Mouse (Mus musculus): Measurements from ENCODE around the gene Ppib. TPM values are rescaled to one million over a fixed set of nuclear protein-coding genes. Genes with fewer than 3 reads are reported as not detected.

The Ppib gene
- total RNA-seq, 2 experiments from 2014 or later: 50.9 to 69.2 TPM

GRCm38 (mm10) chr9:66072754-66073153 lies 12.7 kb downstream of the Ppib start:
- DNase-seq: no peak

GRCm38 (mm10) chr9:66078072-66078471 lies 18.1 kb downstream of the Ppib start:
- DNase-seq: no peak

GRCm38 (mm10) chr9:66078493-66078892 lies 18.5 kb downstream of the Ppib start:
- no peak for DNase-seq

- no peak for DNase-seq
These were observed 20.9 kb downstream of the Ppib start for GRCm38 (mm10) chr9:66080804-66081459.

- DNase-seq: no peak
These were observed 22.0 kb downstream of the Ppib start for GRCm38 (mm10) chr9:66081999-66082398.

- no peak for DNase-seq
These were observed 24.1 kb downstream of the Ppib start for GRCm38 (mm10) chr9:66084171-66084570.

GRCm38 (mm10) chr9:66087062-66087461 lies 27.0 kb downstream of the Ppib start:
- no peak for DNase-seq

- no peak for DNase-seq
These were observed 28.4 kb downstream of the Ppib start for GRCm38 (mm10) chr9:66088411-66088810.

- no peak for DNase-seq
These were observed 30.7 kb downstream of the Ppib start for GRCm38 (mm10) chr9:66090593-66091244.

- no peak for DNase-seq
These were observed 31.6 kb downstream of the Ppib start for GRCm38 (mm10) chr9:66091327-66092231.

- no peak for DNase-seq
These were observed 32.6 kb downstream of the Ppib start for GRCm38 (mm10) chr9:66092664-66093063.

GRCm38 (mm10) chr9:66101577-66101976 lies 41.6 kb downstream of the Ppib start:
- DNase-seq: no peak

GRCm38 (mm10) chr9:66102668-66103067 lies 42.6 kb downstream of the Ppib start:
- no peak for DNase-seq

GRCm38 (mm10) chr9:66104601-66105000 lies 44.6 kb downstream of the Ppib start:
- DNase-seq: no peak

GRCm38 (mm10) chr9:66105168-66105567 lies 45.1 kb downstream of the Ppib start:
- no peak for DNase-seq

- no peak for DNase-seq
These were observed 49.6 kb downstream of the Ppib start for GRCm38 (mm10) chr9:66109574-66109973.

- DNase-seq: no peak
These were observed 50.1 kb downstream of the Ppib start for GRCm38 (mm10) chr9:66110126-66110525.

GRCm38 (mm10) chr9:66110611-66111379 lies 50.8 kb downstream of the Ppib start:
- DNase-seq: no peak

- DNase-seq: no peak
These were observed 54.3 kb downstream of the Ppib start for GRCm38 (mm10) chr9:66114341-66114740.
